ENCODE assay signal across 8 mouse cellular contexts in genomic region chr1:86520361-86520760, GRCm38 (mm10). TPM values are rescaled to one million over a fixed set of nuclear protein-coding genes. Genes with fewer than 3 reads are reported as not detected.
DNase-seq lines count a peak whose midpoint lies in the region; ATAC-seq and TF ChIP-seq lines count a peak whose summit lies in the region.

No protein-coding gene starts in this region.

- no peak overlapping the region for H3K4me3 ChIP-seq in heart, postnatal 0 days (ENCODE audit: low read depth, low read length)
- H3K4me3 ChIP-seq in thymus, adult 2 months (ENCODE audit: control insufficient read depth, insufficient read depth, low read length): no peak overlapping the region

- peak; percentile 59 for TF ChIP-seq CTCF in heart, postnatal 0 days (IDR thresholded peaks at IDR 0.05; ENCODE audit: low read depth)
- TF ChIP-seq CTCF in thymus, adult 2 months (IDR thresholded peaks at IDR 0.05; ENCODE audit: borderline replicate concordance, control insufficient read depth, extremely low read depth, insufficient read depth, low read length, poor library complexity): peak; percentile 43; the same call in 1 of the 2 replicates

- TF ChIP-seq POLR2A in thymus, adult 2 months (IDR thresholded peaks at IDR 0.05; ENCODE audit: control insufficient read depth, extremely low read depth, insufficient read depth, low read length, poor library complexity): no peak

- no peak overlapping the region for H3K4me2 ChIP-seq in heart, postnatal 0 days (ENCODE audit: low read depth, low read length)

- no peak for TF ChIP-seq EP300 in heart, postnatal 0 days (IDR thresholded peaks at IDR 0.05; ENCODE audit: low read depth)

- intact Hi-C loops in heart, postnatal 25 days (cut with DNase I): no loop called here

- DNase-seq in heart, postnatal 0 days (ENCODE audit: low spot score): no peak
- no peak for DNase-seq in heart, postnatal 25 days (ENCODE audit: low spot score)
- no peak for DNase-seq in thymus, adult 2 months
- DNase-seq in thymus, postnatal 0 days (ENCODE audit: low spot score): no peak
- peak; percentile 46 for DNase-seq in forelimb bud, embryonic 11.5 days (ENCODE audit: low read depth, low spot score)
- DNase-seq in splenic B cell, adult 2 months (ENCODE audit: low read depth, low spot score): peak; percentile 56
- DNase-seq in right cerebral cortex, postnatal 36 days (ENCODE audit: low spot score in 2 of 2): no peak
- no peak for DNase-seq in T-cell, adult 2 months (ENCODE audit: low spot score)

- no peak overlapping the region for H3K27ac ChIP-seq in heart, postnatal 0 days (ENCODE audit: low read depth)
- no peak overlapping the region for H3K27ac ChIP-seq in thymus, adult 2 months (ENCODE audit: control insufficient read depth, insufficient read depth, low read length)

- no peaks in the 10 kb centered on the region for H3K9me3 ChIP-seq in heart, postnatal 0 days (replicated peaks; ENCODE audit: control insufficient read depth, low read length)

- ATAC-seq in heart, postnatal 0 days (ENCODE audit: insufficient read depth, low read depth): no peak

- no peaks in the 10 kb centered on the region for H3K4me1 ChIP-seq in heart, postnatal 0 days (ENCODE audit: control insufficient read depth, insufficient read depth)
- peaks cover 35% of the 10 kb centered on the region for H3K4me1 ChIP-seq in thymus, adult 2 months (replicated peaks; ENCODE audit: control insufficient read depth, insufficient read depth, low read length)

- H3K9ac ChIP-seq in heart, postnatal 0 days (replicated peaks; ENCODE audit: low read depth, low read length): no peak overlapping the region

- H3K36me3 ChIP-seq in heart, postnatal 0 days (replicated peaks; ENCODE audit: control insufficient read depth, insufficient read depth, low read length): no peaks in the 10 kb centered on the region
- no peaks in the 10 kb centered on the region for H3K36me3 ChIP-seq in thymus, adult 2 months (ENCODE audit: control insufficient read depth, insufficient read depth, low read length)
- H3K36me3 ChIP-seq in splenic B cell, adult 2 months (ENCODE audit: control insufficient read depth, insufficient read depth, low read length, poor library complexity, severe bottlenecking): no peaks in the 10 kb centered on the region

- H3K27me3 ChIP-seq in heart, postnatal 0 days (ENCODE audit: control insufficient read depth, insufficient read depth, low read length): no peaks in the 10 kb centered on the region
- no peaks in the 10 kb centered on the region for H3K27me3 ChIP-seq in thymus, adult 2 months (ENCODE audit: control insufficient read depth, insufficient read depth, low read length)
- no peaks in the 10 kb centered on the region for H3K27me3 ChIP-seq in splenic B cell, adult 2 months (ENCODE audit: control insufficient read depth, insufficient read depth, low read length, poor library complexity, severe bottlenecking)

- 39% methylated on average over 7 of the region's 7 CpGs for WGBS in heart, postnatal 0 days
- WGBS in thymus, adult 2 months: 76% methylated on average over 7 of the region's 7 CpGs

RNA-seq across cellular contexts. Expression of gene Ptma, which starts 6.2 kb away (rescaled TPM):
- 379 and 399 TPM in 2 replicates for total RNA-seq in heart, postnatal 0 days (2014; rRNA removed; ENCODE audit: low replicate concordance)
- polyA plus RNA-seq in heart, postnatal 0 days (2015; fragmentation: Nextera tagmentation; extraction: Ambion mirVana): 597 and 614 TPM in 2 replicates
- total RNA-seq in heart, postnatal 25 days (2021): 100 to 1,000 TPM; 231 to 265 TPM
- 2,341 and 3,054 TPM in 2 replicates for polyA plus RNA-seq in thymus, adult 2 months (2012; rRNA removed)
- 3,795 and 4,477 TPM in 2 replicates for polyA plus RNA-seq in thymus, postnatal 0 days (2015; fragmentation: Nextera tagmentation; extraction: Ambion mirVana)

Comparison
In these comparisons a context has a peak if more than half of its experiments do, and no peak if none do; other contexts are left out.
1. DNase-seq: peak in forelimb bud, embryonic 11.5 days (single experiment) and splenic B cell, adult 2 months (single experiment); none in heart, postnatal 0 days (single experiment), heart, postnatal 25 days (single experiment), thymus, adult 2 months (single experiment), thymus, postnatal 0 days (single experiment), right cerebral cortex, postnatal 36 days (0 of 2) and T-cell, adult 2 months (single experiment).